Mouse (Mus musculus): ENCODE measurements around the gene Ddx5. TPM values are rescaled to one million over a fixed set of nuclear protein-coding genes. Genes with fewer than 3 reads are reported as not detected.

Ddx5 gene
- polyA plus RNA-seq, 1 experiment from 2014 or later, result 757 TPM

DNA sequence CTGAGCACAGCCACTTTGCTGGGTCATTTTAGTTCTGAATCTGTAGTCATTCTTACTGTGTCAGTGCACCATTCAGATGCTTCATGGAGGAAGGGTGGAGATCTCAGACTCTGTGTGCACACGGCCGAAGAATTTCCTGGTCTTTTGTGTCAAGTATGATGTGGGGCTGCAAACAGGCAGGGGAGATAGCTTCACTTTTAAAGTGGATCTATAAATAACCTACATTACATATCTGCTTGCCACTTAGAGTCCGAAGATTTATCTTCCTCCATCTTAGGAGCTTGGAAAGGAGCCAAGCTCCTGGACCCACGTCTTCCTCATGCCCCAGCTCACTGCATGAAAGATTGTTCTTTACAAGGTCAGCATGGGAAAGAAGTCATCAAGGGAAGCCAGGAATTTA lies 58.3 kb downstream of the Ddx5 start:
- H3K27me3 ChIP-seq, result no peaks in the 10 kb centered on the region
- TF ChIP-seq CTCF (IDR thresholded peaks at IDR 0.05), result no peak
- POLR2A ChIA-PET, result no interaction called here
- CTCF ChIA-PET, result interaction anchor here (2.0 kb wide), 1 partner anchor 12 kb away, joined by 9 read pairs; no protein-coding TSS in a partner anchor
- in situ Hi-C loops (cut with MboI; ENCODE audit: low pct_unique_long_range_greater_than_20kb), result no loop called here
- no peak for ATAC-seq
- DNase-seq (ENCODE audit: low read depth, low spot score), result no peak

Other genes with a start within 250 kb of the Ddx5 start
- gene Tex2, start 175.8 kb downstream of the Ddx5 start, polyA plus RNA-seq (2021), result 16.0 TPM
- gene Pecam1, start 38.6 kb downstream of the Ddx5 start, polyA plus RNA-seq (2021), result 0.05 TPM
- 0.59 TPM for gene Milr1, start 38.0 kb downstream of the Ddx5 start, polyA plus RNA-seq (2021)
- gene Polg2, start 9.6 kb downstream of the Ddx5 start, polyA plus RNA-seq (2021), result 8.6 TPM
- gene Cep95, start 67 bp upstream of the Ddx5 start, polyA plus RNA-seq (2021), result 19.4 TPM
- 38.0 TPM for gene Smurf2, start 131.5 kb upstream of the Ddx5 start, polyA plus RNA-seq (2021)
- gene Kpna2, start 210.4 kb upstream of the Ddx5 start, polyA plus RNA-seq (2021), result 33.7 TPM
- 2.5 TPM for gene 1810010H24Rik, start 236.5 kb upstream of the Ddx5 start, polyA plus RNA-seq (2021)